Mouse (Mus musculus): ENCODE measurements around the gene Elk4. TPM values are rescaled to one million over a fixed set of nuclear protein-coding genes. Genes with fewer than 3 reads are reported as not detected.

The Elk4 gene
- polyA plus RNA-seq, 1 experiment from 2014 or later: 10.7 TPM

DNA sequence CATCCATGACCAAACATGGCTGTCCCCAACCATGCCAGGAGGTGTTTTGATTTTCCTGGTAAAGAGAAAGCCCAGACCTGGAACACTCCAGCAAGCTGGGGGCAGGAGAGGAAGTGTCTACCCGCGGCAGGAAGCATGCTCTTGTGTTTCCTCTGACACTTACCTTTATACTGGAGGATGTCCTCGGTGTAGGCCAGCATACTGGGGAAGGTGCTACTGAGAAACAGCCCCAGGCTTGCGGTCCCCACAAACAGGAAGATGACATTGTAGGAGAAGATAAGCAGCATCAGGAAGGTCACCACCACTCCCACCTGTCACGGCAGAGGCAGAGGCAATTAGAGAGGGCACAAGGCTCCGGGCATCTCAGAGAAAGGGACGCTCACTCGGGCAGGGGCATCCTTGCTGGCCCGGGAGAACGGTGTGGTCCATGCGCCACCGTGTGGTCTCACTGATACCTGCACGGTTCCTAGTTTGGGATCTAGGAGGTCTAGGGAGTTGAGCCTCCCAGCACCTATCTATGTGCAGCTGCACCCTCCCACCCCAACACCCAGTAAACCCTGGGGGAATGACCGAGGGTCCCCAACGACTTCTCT, 38.8 kb downstream of the Elk4 start:
- no peak overlapping the region for H3K9ac ChIP-seq (replicated peaks)
- H3K4me1 ChIP-seq (ENCODE audit: insufficient read depth): no peaks in the 10 kb centered on the region
- DNase-seq (peak; percentile 77), ATAC-seq (peak; percentile 56)
- no peaks in the 10 kb centered on the region for H3K9me3 ChIP-seq (ENCODE audit: low read length)
- H3K27me3 ChIP-seq (ENCODE audit: insufficient read depth, low read length): no peaks in the 10 kb centered on the region
- no peaks in the 10 kb centered on the region for H3K36me3 ChIP-seq (replicated peaks; ENCODE audit: insufficient read depth, low read length)
- H3K27ac ChIP-seq (ENCODE audit: low read depth): no peak overlapping the region
- TF ChIP-seq EP300 (IDR thresholded peaks at IDR 0.05; ENCODE audit: low read depth) (no peak), CTCF (IDR thresholded peaks at IDR 0.05; ENCODE audit: low read depth) (peak; percentile 92)
- no peak overlapping the region for H3K4me3 ChIP-seq (ENCODE audit: low read depth, low read length)
- WGBS (ENCODE audit: insufficient replicate concordance): 12% methylated on average over 15 of the region's 15 CpGs
- H3K4me2 ChIP-seq (ENCODE audit: low read depth, low read length): no peak overlapping the region

DNA sequence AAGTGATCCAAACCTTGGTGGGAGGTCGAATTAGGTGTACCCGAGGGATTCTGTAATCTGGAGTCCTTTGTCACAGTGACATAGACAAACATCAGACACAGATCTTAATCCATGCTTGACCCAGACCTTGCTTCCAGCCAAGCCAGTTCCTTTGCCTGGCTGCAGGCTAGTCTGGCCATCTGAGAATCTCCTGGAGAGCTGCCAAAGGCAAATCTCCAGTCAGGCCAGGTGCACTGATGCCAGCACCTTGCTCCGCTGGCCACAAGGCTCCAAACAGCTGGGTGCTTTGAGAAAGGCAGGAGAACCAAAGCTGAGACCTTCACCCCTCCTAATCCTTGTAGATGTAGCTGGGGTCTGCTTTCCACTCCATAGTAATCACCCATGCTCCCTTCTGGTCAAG, 44.3 kb downstream of the Elk4 start:
- no peak overlapping the region for H3K4me2 ChIP-seq (ENCODE audit: low read depth, low read length)
- no peak for DNase-seq
- H3K9ac ChIP-seq (replicated peaks): no peak overlapping the region
- no peak for ATAC-seq
- TF ChIP-seq CTCF (IDR thresholded peaks at IDR 0.05; ENCODE audit: low read depth) (no peak), EP300 (IDR thresholded peaks at IDR 0.05; ENCODE audit: low read depth) (no peak)
- WGBS (ENCODE audit: insufficient replicate concordance): 78% methylated on average over 3 of the region's 3 CpGs
- H3K27me3 ChIP-seq (ENCODE audit: insufficient read depth, low read length): no peaks in the 10 kb centered on the region
- H3K4me1 ChIP-seq (ENCODE audit: insufficient read depth): no peaks in the 10 kb centered on the region
- H3K27ac ChIP-seq (ENCODE audit: low read depth): no peak overlapping the region
- no peaks in the 10 kb centered on the region for H3K36me3 ChIP-seq (replicated peaks; ENCODE audit: insufficient read depth, low read length)
- H3K4me3 ChIP-seq (ENCODE audit: low read depth, low read length): no peak overlapping the region
- H3K9me3 ChIP-seq (ENCODE audit: low read length): no peaks in the 10 kb centered on the region

DNA sequence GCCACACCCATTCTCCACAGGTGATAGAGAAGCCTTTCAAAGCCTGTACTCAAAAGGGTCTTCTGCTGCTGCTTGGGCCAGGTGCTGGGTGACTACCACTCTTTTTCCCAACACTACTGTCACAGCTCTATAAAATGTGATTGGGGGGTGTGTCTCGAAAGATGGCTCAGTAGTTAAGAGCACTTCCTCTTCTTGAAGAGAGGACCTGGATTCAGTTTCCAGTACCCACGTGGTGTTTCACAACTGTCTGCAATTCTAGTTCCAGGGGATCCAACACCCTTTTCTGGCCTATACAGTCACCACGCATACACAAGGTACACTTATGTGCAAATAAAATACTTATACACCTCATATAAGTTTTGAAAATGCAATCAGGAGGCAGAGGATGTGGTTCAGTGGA, 47.0 kb downstream of the Elk4 start:
- no peak overlapping the region for H3K4me2 ChIP-seq (ENCODE audit: low read depth, low read length)
- no peak for ATAC-seq

DNA sequence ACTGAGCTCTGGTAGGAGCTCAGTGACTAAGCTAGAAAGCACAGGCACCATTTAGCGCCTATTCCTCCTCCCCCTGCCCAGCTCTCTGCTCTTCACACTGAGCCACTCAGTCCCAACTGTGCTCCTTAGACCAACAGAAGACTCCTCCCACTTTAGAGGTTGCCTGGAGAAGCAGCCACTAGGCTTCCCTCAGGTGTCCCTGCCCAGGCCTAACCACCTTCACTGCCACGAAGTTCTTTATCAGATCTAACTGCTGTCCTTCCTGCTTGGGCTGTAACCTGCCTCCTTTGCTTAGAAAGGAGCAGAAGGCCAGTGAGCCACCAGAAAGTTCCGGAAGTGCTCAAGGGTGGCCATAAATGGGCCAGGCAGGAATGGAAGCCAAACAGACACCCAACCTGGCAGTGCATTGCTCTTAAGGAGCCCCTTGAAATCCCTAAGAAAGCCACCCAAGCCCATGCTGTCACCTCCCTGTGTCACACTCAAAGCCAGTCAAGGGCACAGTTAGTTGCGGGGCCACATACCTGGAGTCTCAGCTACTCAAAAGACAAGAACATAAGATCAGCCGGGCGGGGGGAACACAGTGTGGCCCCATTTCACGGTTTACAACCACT, 47.8 kb downstream of the Elk4 start:
- Histone ChIP-seq H3K4me1 (ENCODE audit: insufficient read depth) (no peaks in the 10 kb centered on the region), H3K27me3 (ENCODE audit: insufficient read depth, low read length) (no peaks in the 10 kb centered on the region), H3K9me3 (ENCODE audit: low read length) (no peaks in the 10 kb centered on the region), H3K36me3 (replicated peaks; ENCODE audit: insufficient read depth, low read length) (no peaks in the 10 kb centered on the region), H3K4me2 (ENCODE audit: low read depth, low read length) (no peak overlapping the region), H3K27ac (ENCODE audit: low read depth) (no peak overlapping the region), H3K9ac (replicated peaks) (no peak overlapping the region), H3K4me3 (ENCODE audit: low read depth, low read length) (no peak overlapping the region)
- TF ChIP-seq CTCF (IDR thresholded peaks at IDR 0.05; ENCODE audit: low read depth) (no peak), EP300 (IDR thresholded peaks at IDR 0.05; ENCODE audit: low read depth) (no peak)
- ATAC-seq (no peak), DNase-seq (no peak)
- 69% methylated on average over 7 of the region's 7 CpGs for WGBS (ENCODE audit: insufficient replicate concordance)

More for the DNA sequence above, 47.0 kb downstream of the Elk4 start:
- Histone ChIP-seq H3K9me3 (ENCODE audit: low read length) (no peaks in the 10 kb centered on the region), H3K27ac (ENCODE audit: low read depth) (no peak overlapping the region), H3K27me3 (ENCODE audit: insufficient read depth, low read length) (no peaks in the 10 kb centered on the region), H3K36me3 (replicated peaks; ENCODE audit: insufficient read depth, low read length) (no peaks in the 10 kb centered on the region), H3K4me1 (ENCODE audit: insufficient read depth) (no peaks in the 10 kb centered on the region), H3K9ac (replicated peaks) (no peak overlapping the region), H3K4me3 (ENCODE audit: low read depth, low read length) (no peak overlapping the region)
- 48% methylated on average over 3 of the region's 3 CpGs for WGBS (ENCODE audit: insufficient replicate concordance)
- TF ChIP-seq CTCF (IDR thresholded peaks at IDR 0.05; ENCODE audit: low read depth) (no peak), EP300 (IDR thresholded peaks at IDR 0.05; ENCODE audit: low read depth) (no peak)
- no peak for DNase-seq

DNA sequence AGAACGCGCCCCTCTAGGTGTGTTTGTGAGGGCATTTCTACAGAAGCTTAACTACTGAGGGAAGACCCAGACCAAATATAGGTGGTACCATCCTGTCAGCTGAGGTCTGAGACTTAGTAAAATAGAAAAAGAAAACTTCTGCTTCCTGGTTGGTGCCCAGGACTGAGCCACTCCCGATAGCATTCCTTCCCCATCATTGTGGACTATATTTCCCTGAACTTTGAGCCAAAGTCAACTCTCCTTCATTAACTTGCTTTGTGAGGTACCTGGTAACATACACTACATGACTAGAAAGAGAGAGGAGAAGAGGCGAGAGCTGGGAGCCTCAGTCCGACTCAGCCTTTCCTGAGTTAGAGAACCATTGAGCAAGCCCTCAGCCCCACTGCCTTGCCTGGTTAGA, 51.2 kb downstream of the Elk4 start:
- ATAC-seq: no peak
- H3K4me3 ChIP-seq (ENCODE audit: low read depth, low read length): no peak overlapping the region
- TF ChIP-seq EP300 (IDR thresholded peaks at IDR 0.05; ENCODE audit: low read depth): no peak
- no peak for TF ChIP-seq CTCF (IDR thresholded peaks at IDR 0.05; ENCODE audit: low read depth)
- H3K9me3 ChIP-seq (ENCODE audit: low read length): no peaks in the 10 kb centered on the region
- H3K36me3 ChIP-seq (replicated peaks; ENCODE audit: insufficient read depth, low read length): no peaks in the 10 kb centered on the region
- H3K4me2 ChIP-seq (ENCODE audit: low read depth, low read length): no peak overlapping the region
- WGBS (ENCODE audit: insufficient replicate concordance): 68% methylated on average over 5 of the region's 5 CpGs
- no peaks in the 10 kb centered on the region for H3K4me1 ChIP-seq (ENCODE audit: insufficient read depth)
- H3K27ac ChIP-seq (ENCODE audit: low read depth): no peak overlapping the region
- DNase-seq: no peak
- H3K27me3 ChIP-seq (ENCODE audit: insufficient read depth, low read length): no peaks in the 10 kb centered on the region
- H3K9ac ChIP-seq (replicated peaks): no peak overlapping the region

DNA sequence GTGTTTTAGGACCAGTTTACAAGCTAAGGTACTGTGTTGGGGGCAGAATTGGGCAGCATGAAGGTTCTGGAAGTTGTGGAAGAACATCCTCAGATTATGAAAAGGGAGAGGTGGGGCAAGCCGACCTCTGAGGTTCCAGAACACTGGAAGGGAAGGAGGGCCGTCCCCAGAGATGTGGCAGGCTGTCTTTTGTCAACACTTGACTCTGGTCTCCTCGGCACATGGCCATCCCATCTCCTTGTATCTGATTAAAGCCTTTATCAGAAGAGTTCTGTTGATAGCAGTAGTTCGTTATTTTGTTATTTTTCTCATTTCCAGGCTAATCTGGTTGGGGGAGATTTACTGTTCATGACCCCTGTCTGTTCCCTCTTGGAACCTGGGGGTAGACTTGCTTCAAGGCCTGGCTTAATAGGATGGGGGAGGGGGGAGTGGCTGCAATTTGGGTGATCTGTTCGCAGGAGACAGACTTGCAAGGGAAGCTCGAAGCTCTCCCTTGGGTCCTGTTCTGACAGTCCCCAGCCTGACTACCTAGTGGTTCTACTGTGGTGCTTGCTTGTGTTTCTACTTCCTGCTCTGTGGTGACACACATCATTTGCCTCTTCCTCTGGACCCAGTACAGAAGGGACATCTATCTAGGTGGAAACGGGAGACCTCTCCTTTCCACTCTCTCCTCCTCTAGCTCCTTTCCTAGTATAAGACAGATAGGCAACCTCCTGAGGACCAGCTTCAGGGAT, 52.8 kb downstream of the Elk4 start:
- Histone ChIP-seq H3K4me1 (ENCODE audit: insufficient read depth) (no peaks in the 10 kb centered on the region), H3K27me3 (ENCODE audit: insufficient read depth, low read length) (peaks cover 2% of the 10 kb centered on the region; the same call in 1 of the 2 replicates), H3K36me3 (replicated peaks; ENCODE audit: insufficient read depth, low read length) (no peaks in the 10 kb centered on the region), H3K9ac (replicated peaks) (no peak overlapping the region), H3K27ac (ENCODE audit: low read depth) (no peak overlapping the region), H3K9me3 (ENCODE audit: low read length) (no peaks in the 10 kb centered on the region), H3K4me3 (ENCODE audit: low read depth, low read length) (no peak overlapping the region), H3K4me2 (ENCODE audit: low read depth, low read length) (no peak overlapping the region)
- TF ChIP-seq EP300 (IDR thresholded peaks at IDR 0.05; ENCODE audit: low read depth): no peak
- TF ChIP-seq CTCF (IDR thresholded peaks at IDR 0.05; ENCODE audit: low read depth): no peak
- 39% methylated on average over 7 of the region's 7 CpGs for WGBS (ENCODE audit: insufficient replicate concordance)
- ATAC-seq: no peak
- no peak for DNase-seq
